9 mouse cellular contexts compared by ENCODE assay signal in the genomic region with DNA sequence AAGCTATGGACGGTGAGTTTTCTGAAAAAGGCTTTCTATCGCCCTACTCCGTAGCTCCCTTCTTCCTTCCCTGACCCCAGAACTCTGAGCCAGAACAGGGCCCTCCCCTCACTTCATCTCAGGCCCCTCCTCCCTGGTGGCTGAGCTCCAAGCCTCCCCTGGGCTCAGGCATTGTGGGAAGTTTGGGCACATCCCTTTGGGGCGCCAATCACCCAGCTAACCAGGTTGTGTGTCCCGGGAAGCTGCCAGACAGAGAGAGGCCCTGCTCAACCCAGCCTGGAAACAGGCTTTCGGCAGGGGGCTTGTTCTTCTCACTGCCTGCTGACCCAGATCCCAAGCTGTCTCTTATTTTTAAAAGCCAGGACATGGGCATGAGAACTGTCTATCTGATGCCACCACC. TPM values are rescaled to one million over a fixed set of nuclear protein-coding genes. Genes with fewer than 3 reads are reported as not detected.
DNase-seq lines count a peak whose midpoint lies in the region; ATAC-seq lines count a peak whose summit lies in the region.
"Had no signal": no experiment of that assay in that cellular context is flagged by ENCODE, and none has a peak within 500 bp of the region (broad histone marks: within the 10 kb centered on the region; RNA-seq: fewer than 3 reads in every experiment).

No protein-coding gene starts in this region.

- H3K4me1 ChIP-seq in hindbrain, embryonic 13.5 days (replicated peaks): peaks cover 21% of the 10 kb centered on the region
- peaks cover 21% of the 10 kb centered on the region for H3K4me1 ChIP-seq in limb, embryonic 12.5 days (replicated peaks)

- H3K27me3 ChIP-seq in hindbrain, embryonic 13.5 days: peaks cover 35% of the 10 kb centered on the region
- H3K27me3 ChIP-seq in limb, embryonic 12.5 days: peaks cover 16% of the 10 kb centered on the region
- H3K27me3 ChIP-seq: Patski had no signal

- H3K36me3 ChIP-seq in hindbrain, embryonic 13.5 days: peaks cover 3% of the 10 kb centered on the region; the same call in 1 of the 2 replicates
- H3K36me3 ChIP-seq in limb, embryonic 12.5 days: peaks cover 21% of the 10 kb centered on the region

- peak overlapping the region; percentile 84 for H3K4me2 ChIP-seq in hindbrain, embryonic 13.5 days
- peak overlapping the region; percentile 88 for H3K4me2 ChIP-seq in limb, embryonic 12.5 days

- peak overlapping the region; percentile 85 for H3K27ac ChIP-seq in hindbrain, embryonic 13.5 days
- H3K27ac ChIP-seq in limb, embryonic 12.5 days: peak overlapping the region; percentile 74

- WGBS in hindbrain, embryonic 13.5 days: 7% methylated on average over 6 of the region's 6 CpGs
- WGBS in limb, embryonic 12.5 days: 11% methylated on average over 6 of the region's 6 CpGs

- ATAC-seq in hindbrain, embryonic 13.5 days (ENCODE audit: low FRiP score): peak; percentile 22; the same call in 1 of the 2 replicates
- ATAC-seq in limb, embryonic 12.5 days (ENCODE audit: insufficient number of reproducible peaks, insufficient read depth, low FRiP score, low TSS enrichment, low read depth): no peak
- no peak for ATAC-seq in erythroid progenitor cell, adult 5-6 weeks (replicated peaks; ENCODE audit: low FRiP score, poor library complexity, severe bottlenecking)
- ATAC-seq: Patski had no signal

- peak; percentile 28 to 41 for DNase-seq in left cerebral cortex, adult 18-20 months (ENCODE audit: low spot score in 2 of 2)
- no peak for DNase-seq in left cerebral cortex, adult 11 months (ENCODE audit: low spot score)
- peak; percentile 64 to 65 for DNase-seq in cerebellum, postnatal 36 days
- peak; percentile 50 for DNase-seq in right cerebral cortex, postnatal 25 days
- no peak for DNase-seq in spleen, postnatal 10 days (ENCODE audit: low spot score in 2 of 2)

- peak overlapping the region; percentile 69 for H3K4me3 ChIP-seq in hindbrain, embryonic 13.5 days
- H3K4me3 ChIP-seq in limb, embryonic 12.5 days (replicated peaks): peak overlapping the region; percentile 75

- H3K9ac ChIP-seq in hindbrain, embryonic 13.5 days: peak overlapping the region; percentile 87
- peak overlapping the region; percentile 77 for H3K9ac ChIP-seq in limb, embryonic 12.5 days (replicated peaks)

- H3K9me3 ChIP-seq in hindbrain, embryonic 13.5 days: no peaks in the 10 kb centered on the region
- H3K9me3 ChIP-seq in limb, embryonic 12.5 days: no peaks in the 10 kb centered on the region

RNA-seq across cellular contexts. Expression of a gene that starts 1.5 kb away (rescaled TPM):
- 100 to 1,000 TPM; 105 to 113 TPM for total RNA-seq in left cerebral cortex, adult 18-20 months (2021)
- 38.3 and 46.1 TPM in 2 replicates for polyA plus RNA-seq in hindbrain, embryonic 13.5 days (2015; fragmentation: Nextera tagmentation; extraction: Ambion mirVana)
- 31.8 and 40.1 TPM in 2 replicates for polyA plus RNA-seq in limb, embryonic 12.5 days (2016; fragmentation: Nextera tagmentation; extraction: Ambion mirVana)
- not detected in 2 replicates for total RNA-seq in erythroid progenitor cell, adult 5-6 weeks (2015; ENCODE audit: low replicate concordance)
- not detected in 2 replicates for total RNA-seq in erythroid progenitor cell, adult 5-6 weeks (2017; ENCODE audit: low replicate concordance)

RNA-seq across cellular contexts. Expression of a gene that starts 9.3 kb away (rescaled TPM):
- total RNA-seq in left cerebral cortex, adult 18-20 months (2021): under 1 TPM; 0.14 to 0.30 TPM
- polyA plus RNA-seq in hindbrain, embryonic 13.5 days (2015; fragmentation: Nextera tagmentation; extraction: Ambion mirVana): 0.26 and 0.32 TPM in 2 replicates
- polyA plus RNA-seq in limb, embryonic 12.5 days (2016; fragmentation: Nextera tagmentation; extraction: Ambion mirVana): 0.31 and 1.1 TPM in 2 replicates
- not detected in 2 replicates for total RNA-seq in erythroid progenitor cell, adult 5-6 weeks (2015; ENCODE audit: low replicate concordance)
- not detected in 2 replicates for total RNA-seq in erythroid progenitor cell, adult 5-6 weeks (2017; ENCODE audit: low replicate concordance)

RNA-seq across cellular contexts. Expression of a gene that starts 35.5 kb away (rescaled TPM):
- total RNA-seq in left cerebral cortex, adult 18-20 months (2021): 1 to 10 TPM; 1.4 to 1.5 TPM
- polyA plus RNA-seq in hindbrain, embryonic 13.5 days (2015; fragmentation: Nextera tagmentation; extraction: Ambion mirVana): 5.0 and 5.8 TPM in 2 replicates
- 10.8 and 13.9 TPM in 2 replicates for polyA plus RNA-seq in limb, embryonic 12.5 days (2016; fragmentation: Nextera tagmentation; extraction: Ambion mirVana)
- total RNA-seq in erythroid progenitor cell, adult 5-6 weeks (2015; ENCODE audit: low replicate concordance): not detected in 2 replicates
- not detected in 2 replicates for total RNA-seq in erythroid progenitor cell, adult 5-6 weeks (2017; ENCODE audit: low replicate concordance)

RNA-seq across cellular contexts. Expression of a gene that starts 49.7 kb away (rescaled TPM):
- 10 to 100 TPM; 59.4 to 62.6 TPM for total RNA-seq in left cerebral cortex, adult 18-20 months (2021)
- polyA plus RNA-seq in hindbrain, embryonic 13.5 days (2015; fragmentation: Nextera tagmentation; extraction: Ambion mirVana): 164 and 168 TPM in 2 replicates
- 293 and 320 TPM in 2 replicates for polyA plus RNA-seq in limb, embryonic 12.5 days (2016; fragmentation: Nextera tagmentation; extraction: Ambion mirVana)
- 23.1 and 26.7 TPM in 2 replicates for total RNA-seq in erythroid progenitor cell, adult 5-6 weeks (2015; ENCODE audit: low replicate concordance)
- total RNA-seq in erythroid progenitor cell, adult 5-6 weeks (2017; ENCODE audit: low replicate concordance): 41.5 and 53.8 TPM in 2 replicates

Comparison
In these comparisons a context has a peak if more than half of its experiments do, and no peak if none do; other contexts are left out.
1. DNase-seq: peak in left cerebral cortex, adult 18-20 months (2 of 2), cerebellum, postnatal 36 days (2 of 2) and right cerebral cortex, postnatal 25 days (single experiment); none in left cerebral cortex, adult 11 months (single experiment) and spleen, postnatal 10 days (0 of 2).
2. RNA of a gene that starts 1.5 kb away (total RNA-seq): 105 to 113 TPM in left cerebral cortex, adult 18-20 months; not detected in erythroid progenitor cell, adult 5-6 weeks; every median in the first group is over 100 times any median in the second.